Mouse (Mus musculus) bone marrow, adult 2 months (tissue): Measurements from ENCODE around the gene Pip4k2b.

Experiments used
- CTCF ChIP-seq: fragments of 200-500 bp; IDR thresholded peaks from 2 replicates; pipeline ENCODE4 v1.5.1; 2011; ENCODE audit warnings: low read length, control low read depth; ENCODE audit not compliant: control insufficient read depth, insufficient read depth
- POLR2A ChIP-seq: fragments of 200-500 bp; IDR thresholded peaks from 2 replicates; pipeline ENCODE4 v1.6.1; 2011; ENCODE audit warnings: low read depth, mild to moderate bottlenecking, control low read depth, low read length, borderline replicate concordance; ENCODE audit not compliant: control insufficient read depth

DNA sequence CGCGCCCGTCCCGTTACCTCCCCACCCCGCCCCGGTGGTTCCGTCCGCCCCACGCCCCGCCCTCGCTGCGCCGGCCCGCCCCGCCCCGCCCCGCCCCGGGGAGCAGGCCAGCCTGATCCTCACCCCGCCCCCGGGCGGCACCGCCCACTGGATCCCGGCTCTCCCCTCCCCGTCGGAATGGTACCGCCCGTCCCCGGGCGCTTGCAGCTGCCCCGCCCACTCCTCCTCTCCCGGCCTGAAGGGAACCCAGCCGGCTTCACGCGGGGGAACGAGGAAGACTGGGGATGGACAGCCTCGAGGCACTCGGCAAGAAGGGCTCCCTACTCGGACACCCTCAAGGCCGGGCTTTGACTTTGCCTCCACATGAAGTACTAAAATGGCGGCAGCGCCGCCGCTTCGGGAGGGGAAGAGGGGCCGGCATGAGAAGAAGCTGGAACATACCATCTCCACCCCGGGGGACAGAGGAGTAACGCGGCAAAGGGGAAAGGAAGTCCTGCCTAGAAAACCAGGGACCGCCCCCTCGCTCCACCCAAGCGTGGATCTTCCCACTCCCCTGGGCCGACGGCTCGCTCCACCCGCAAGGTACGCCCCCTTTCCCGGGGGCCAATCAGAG, 320 bp upstream of the Pip4k2b start:
- TF ChIP-seq CTCF: no peak
- no peak; the same call in 1 of the 2 replicates for TF ChIP-seq POLR2A
